ENCODE assay signal across 9 mouse cellular contexts in genomic region chr13:56340513-56340912, GRCm38 (mm10). TPM values are rescaled to one million over a fixed set of nuclear protein-coding genes. Genes with fewer than 3 reads are reported as not detected.
DNase-seq lines count a peak whose midpoint lies in the region; ATAC-seq lines count a peak whose summit lies in the region.
"Had no signal": no experiment of that assay in that cellular context is flagged by ENCODE, and none has a peak within 500 bp of the region (broad histone marks: within the 10 kb centered on the region; RNA-seq: fewer than 3 reads in every experiment).

No protein-coding gene starts in this region.

- no peak overlapping the region for H3K9ac ChIP-seq in heart, embryonic 15.5 days
- H3K9ac ChIP-seq: intestine, embryonic 15.5 days; neural tube, embryonic 12.5 days had no signal

- peak; percentile 65; the same call in 1 of the 2 replicates for ATAC-seq in heart, embryonic 15.5 days (replicated peaks; ENCODE audit: insufficient number of reproducible peaks, insufficient read depth, low FRiP score, low read depth)
- ATAC-seq: intestine, embryonic 15.5 days had no signal

- H3K9me3 ChIP-seq in heart, embryonic 15.5 days (replicated peaks): no peaks in the 10 kb centered on the region
- H3K9me3 ChIP-seq: intestine, embryonic 15.5 days; neural tube, embryonic 12.5 days had no signal

- H3K4me3 ChIP-seq in heart, embryonic 15.5 days: no peak overlapping the region
- H3K4me3 ChIP-seq: intestine, embryonic 15.5 days; neural tube, embryonic 12.5 days had no signal

- peak; percentile 26 for DNase-seq in kidney, postnatal 10 days
- no peak for DNase-seq in kidney, postnatal 25 days
- DNase-seq in fibroblast of lung, adult 2 months (ENCODE audit: low read depth): peak; percentile 65
- DNase-seq in lung, postnatal 14 days: peak; percentile 68
- no peak for DNase-seq in urinary bladder, postnatal 25 days (ENCODE audit: low spot score)
- no peak for DNase-seq in kidney, adult 18-20 months

- H3K4me1 ChIP-seq in heart, embryonic 15.5 days (replicated peaks): peaks cover 27% of the 10 kb centered on the region
- H3K4me1 ChIP-seq: intestine, embryonic 15.5 days; neural tube, embryonic 12.5 days had no signal

- no peaks in the 10 kb centered on the region for H3K36me3 ChIP-seq in heart, embryonic 15.5 days
- H3K36me3 ChIP-seq: intestine, embryonic 15.5 days; neural tube, embryonic 12.5 days had no signal

- H3K4me2 ChIP-seq in heart, embryonic 15.5 days: no peak overlapping the region
- H3K4me2 ChIP-seq: intestine, embryonic 15.5 days; neural tube, embryonic 12.5 days had no signal

- no peaks in the 10 kb centered on the region for H3K27me3 ChIP-seq in heart, embryonic 15.5 days
- H3K27me3 ChIP-seq: intestine, embryonic 15.5 days; neural tube, embryonic 12.5 days had no signal

- H3K27ac ChIP-seq in heart, embryonic 15.5 days: peak overlapping the region; percentile 5
- H3K27ac ChIP-seq: intestine, embryonic 15.5 days; neural tube, embryonic 12.5 days had no signal

- 41% methylated on average over 13 of the region's 13 CpGs for WGBS in heart, embryonic 15.5 days

RNA-seq across cellular contexts. Expression of gene Cxcl14, which starts 44.2 kb away (rescaled TPM):
- 1.0 and 2.1 TPM in 2 replicates for polyA plus RNA-seq in heart, embryonic 15.5 days (2015; fragmentation: Nextera tagmentation; extraction: Ambion mirVana)

Comparison
In these comparisons a context has a peak if more than half of its experiments do, and no peak if none do; other contexts are left out.
1. DNase-seq: peak in kidney, postnatal 10 days (single experiment), fibroblast of lung, adult 2 months (single experiment) and lung, postnatal 14 days (single experiment); none in kidney, postnatal 25 days (0 of 2), urinary bladder, postnatal 25 days (single experiment) and kidney, adult 18-20 months (single experiment).